Mouse (Mus musculus): ENCODE results near the gene Smg1. TPM values are rescaled to one million over a fixed set of nuclear protein-coding genes. Genes with fewer than 3 reads are reported as not detected.
A peak's percentile ranks its signal among the peaks of the same experiment; 100 is the strongest.

Gene Smg1
- polyA plus RNA-seq (2014; fragmentation: Nextera tagmentation; extraction: Ambion mirVana), result 10.4 and 19.0 TPM in 2 replicates

GRCm38 (mm10) chr7:118243453-118244385, at the start of gene Smg1:
Smg1 (minus strand) TSS chr7:118243670.
- H3K27ac ChIP-seq (ENCODE audit: low read depth, low read length), result peak within 1 kb of the TSS; percentile 98

GRCm38 (mm10) chr7:118283186-118283585, 39.7 kb upstream of the Smg1 start:
- H3K4me2 ChIP-seq, result no peak overlapping the region

More at GRCm38 (mm10) chr7:118243453-118244385, at the start of gene Smg1:
- ATAC-seq (replicated peaks; ENCODE audit: insufficient number of reproducible peaks, low FRiP score, low TSS enrichment), result peak; percentile 96
- H3K4me3 ChIP-seq (ENCODE audit: low read depth, low read length), result peak within 1 kb of the TSS; percentile 78
- 2% methylated on average over 64 of the region's 79 CpGs for WGBS (ENCODE audit: insufficient replicate concordance)
- H3K9ac ChIP-seq (ENCODE audit: low read depth, low read length), result peak within 1 kb of the TSS; percentile 93
- H3K4me2 ChIP-seq, result peak within 1 kb of the TSS; percentile 76
- 0 out of 2 replicates have a peak, but pooled peaks cover 3% of the 10 kb centered on the region for H3K4me1 ChIP-seq (ENCODE audit: control insufficient read depth, insufficient read depth, low read length)
- no peaks in the 10 kb centered on the region for H3K36me3 ChIP-seq (ENCODE audit: control insufficient read depth, insufficient read depth, low read length)
- peaks cover 3% of the 10 kb centered on the region; the same call in 1 of the 2 replicates for H3K9me3 ChIP-seq (replicated peaks; ENCODE audit: control insufficient read depth, low read length)
- H3K27me3 ChIP-seq (ENCODE audit: control insufficient read depth, insufficient read depth, low read length), result no peaks in the 10 kb centered on the region

GRCm38 (mm10) chr7:118282543-118282942, 39.1 kb upstream of the Smg1 start:
- Histone ChIP-seq H3K9me3 (replicated peaks; ENCODE audit: control insufficient read depth, low read length) (no peaks in the 10 kb centered on the region), H3K27ac (ENCODE audit: low read depth, low read length) (no peak overlapping the region), H3K4me3 (ENCODE audit: low read depth, low read length) (no peak overlapping the region), H3K27me3 (ENCODE audit: control insufficient read depth, insufficient read depth, low read length) (no peaks in the 10 kb centered on the region), H3K4me2 (no peak overlapping the region), H3K36me3 (ENCODE audit: control insufficient read depth, insufficient read depth, low read length) (no peaks in the 10 kb centered on the region), H3K9ac (ENCODE audit: low read depth, low read length) (no peak overlapping the region), H3K4me1 (ENCODE audit: control insufficient read depth, insufficient read depth, low read length) (no peaks in the 10 kb centered on the region)
- 69% methylated on average over 9 of the region's 9 CpGs for WGBS (ENCODE audit: insufficient replicate concordance)
- ATAC-seq (replicated peaks; ENCODE audit: insufficient number of reproducible peaks, low FRiP score, low TSS enrichment), result no peak

More at GRCm38 (mm10) chr7:118283186-118283585, 39.7 kb upstream of the Smg1 start:
- Histone ChIP-seq H3K9me3 (replicated peaks; ENCODE audit: control insufficient read depth, low read length) (no peaks in the 10 kb centered on the region), H3K4me1 (ENCODE audit: control insufficient read depth, insufficient read depth, low read length) (no peaks in the 10 kb centered on the region), H3K27me3 (ENCODE audit: control insufficient read depth, insufficient read depth, low read length) (no peaks in the 10 kb centered on the region), H3K4me3 (ENCODE audit: low read depth, low read length) (no peak overlapping the region), H3K27ac (ENCODE audit: low read depth, low read length) (no peak overlapping the region), H3K9ac (ENCODE audit: low read depth, low read length) (no peak overlapping the region), H3K36me3 (ENCODE audit: control insufficient read depth, insufficient read depth, low read length) (no peaks in the 10 kb centered on the region)
- WGBS (ENCODE audit: insufficient replicate concordance), result 67% methylated on average over 2 of the region's 2 CpGs
- ATAC-seq (replicated peaks; ENCODE audit: insufficient number of reproducible peaks, low FRiP score, low TSS enrichment), result no peak

- no peak overlapping the region for H3K9ac ChIP-seq (ENCODE audit: low read depth, low read length)
- H3K36me3 ChIP-seq (ENCODE audit: control insufficient read depth, insufficient read depth, low read length), result no peaks in the 10 kb centered on the region
- no peaks in the 10 kb centered on the region for H3K27me3 ChIP-seq (ENCODE audit: control insufficient read depth, insufficient read depth, low read length)
- no peaks in the 10 kb centered on the region for H3K9me3 ChIP-seq (replicated peaks; ENCODE audit: control insufficient read depth, low read length)
- no peak overlapping the region for H3K27ac ChIP-seq (ENCODE audit: low read depth, low read length)
- no peak for ATAC-seq (replicated peaks; ENCODE audit: insufficient number of reproducible peaks, low FRiP score, low TSS enrichment)
- no peak overlapping the region for H3K4me3 ChIP-seq (ENCODE audit: low read depth, low read length)
- no peak overlapping the region for H3K4me2 ChIP-seq
- WGBS (ENCODE audit: insufficient replicate concordance), result 60% methylated on average over 3 of the region's 3 CpGs
- no peaks in the 10 kb centered on the region for H3K4me1 ChIP-seq (ENCODE audit: control insufficient read depth, insufficient read depth, low read length)
Measured at GRCm38 (mm10) chr7:118279521-118279920, 36.1 kb upstream of the Smg1 start.

GRCm38 (mm10) chr7:118277335-118277910, 34.0 kb upstream of the Smg1 start:
- Histone ChIP-seq H3K4me1 (ENCODE audit: control insufficient read depth, insufficient read depth, low read length) (no peaks in the 10 kb centered on the region), H3K27me3 (ENCODE audit: control insufficient read depth, insufficient read depth, low read length) (no peaks in the 10 kb centered on the region), H3K9me3 (replicated peaks; ENCODE audit: control insufficient read depth, low read length) (no peaks in the 10 kb centered on the region), H3K27ac (ENCODE audit: low read depth, low read length) (no peak overlapping the region), H3K4me2 (no peak overlapping the region), H3K9ac (ENCODE audit: low read depth, low read length) (no peak overlapping the region), H3K4me3 (ENCODE audit: low read depth, low read length) (no peak overlapping the region), H3K36me3 (ENCODE audit: control insufficient read depth, insufficient read depth, low read length) (no peaks in the 10 kb centered on the region)
- 80% methylated on average over 11 of the region's 11 CpGs for WGBS (ENCODE audit: insufficient replicate concordance)
- ATAC-seq (replicated peaks; ENCODE audit: insufficient number of reproducible peaks, low FRiP score, low TSS enrichment), result no peak

GRCm38 (mm10) chr7:118276684-118277334, 33.3 kb upstream of the Smg1 start:
- H3K4me3 ChIP-seq (ENCODE audit: low read depth, low read length), result no peak overlapping the region
- no peaks in the 10 kb centered on the region for H3K36me3 ChIP-seq (ENCODE audit: control insufficient read depth, insufficient read depth, low read length)
- no peak overlapping the region for H3K4me2 ChIP-seq
- ATAC-seq (replicated peaks; ENCODE audit: insufficient number of reproducible peaks, low FRiP score, low TSS enrichment), result no peak
- WGBS (ENCODE audit: insufficient replicate concordance), result 74% methylated on average over 15 of the region's 15 CpGs
- H3K9me3 ChIP-seq (replicated peaks; ENCODE audit: control insufficient read depth, low read length), result no peaks in the 10 kb centered on the region
- H3K27ac ChIP-seq (ENCODE audit: low read depth, low read length), result no peak overlapping the region
- no peaks in the 10 kb centered on the region for H3K27me3 ChIP-seq (ENCODE audit: control insufficient read depth, insufficient read depth, low read length)
- no peaks in the 10 kb centered on the region for H3K4me1 ChIP-seq (ENCODE audit: control insufficient read depth, insufficient read depth, low read length)
- no peak overlapping the region for H3K9ac ChIP-seq (ENCODE audit: low read depth, low read length)

- ATAC-seq (replicated peaks; ENCODE audit: insufficient number of reproducible peaks, low FRiP score, low TSS enrichment), result no peak
- H3K4me1 ChIP-seq (ENCODE audit: control insufficient read depth, insufficient read depth, low read length), result no peaks in the 10 kb centered on the region
- no peak overlapping the region for H3K9ac ChIP-seq (ENCODE audit: low read depth, low read length)
- no peak overlapping the region for H3K4me3 ChIP-seq (ENCODE audit: low read depth, low read length)
- H3K36me3 ChIP-seq (ENCODE audit: control insufficient read depth, insufficient read depth, low read length), result no peaks in the 10 kb centered on the region
- no peak overlapping the region for H3K4me2 ChIP-seq
- H3K27ac ChIP-seq (ENCODE audit: low read depth, low read length), result no peak overlapping the region
- 67% methylated on average over 6 of the region's 6 CpGs for WGBS (ENCODE audit: insufficient replicate concordance)
- no peaks in the 10 kb centered on the region for H3K27me3 ChIP-seq (ENCODE audit: control insufficient read depth, insufficient read depth, low read length)
- no peaks in the 10 kb centered on the region for H3K9me3 ChIP-seq (replicated peaks; ENCODE audit: control insufficient read depth, low read length)
Measured at GRCm38 (mm10) chr7:118275265-118275664, 31.8 kb upstream of the Smg1 start.

- H3K27me3 ChIP-seq (ENCODE audit: control insufficient read depth, insufficient read depth, low read length), result no peaks in the 10 kb centered on the region
- H3K4me1 ChIP-seq (ENCODE audit: control insufficient read depth, insufficient read depth, low read length), result no peaks in the 10 kb centered on the region
- H3K9me3 ChIP-seq (replicated peaks; ENCODE audit: control insufficient read depth, low read length), result no peaks in the 10 kb centered on the region
- no peaks in the 10 kb centered on the region for H3K36me3 ChIP-seq (ENCODE audit: control insufficient read depth, insufficient read depth, low read length)
- 87% methylated on average over 5 of the region's 5 CpGs for WGBS (ENCODE audit: insufficient replicate concordance)
- no peak overlapping the region for H3K27ac ChIP-seq (ENCODE audit: low read depth, low read length)
- no peak overlapping the region for H3K4me2 ChIP-seq
- no peak overlapping the region for H3K9ac ChIP-seq (ENCODE audit: low read depth, low read length)
- H3K4me3 ChIP-seq (ENCODE audit: low read depth, low read length), result no peak overlapping the region
- no peak for ATAC-seq (replicated peaks; ENCODE audit: insufficient number of reproducible peaks, low FRiP score, low TSS enrichment)
Measured at GRCm38 (mm10) chr7:118274851-118275250, 31.4 kb upstream of the Smg1 start.

All from heart, embryonic 11.5 days (tissue).